Mouse (Mus musculus) NIH3T3 (cell line): ENCODE results near the gene Dbndd2.

ENCODE experiments used
- DNase-seq: peaks from one replicate; pipeline ENCODE4 v3.0.0-alpha.2; 2012; ENCODE audit warnings: low read depth

Gene Dbndd2

DNA sequence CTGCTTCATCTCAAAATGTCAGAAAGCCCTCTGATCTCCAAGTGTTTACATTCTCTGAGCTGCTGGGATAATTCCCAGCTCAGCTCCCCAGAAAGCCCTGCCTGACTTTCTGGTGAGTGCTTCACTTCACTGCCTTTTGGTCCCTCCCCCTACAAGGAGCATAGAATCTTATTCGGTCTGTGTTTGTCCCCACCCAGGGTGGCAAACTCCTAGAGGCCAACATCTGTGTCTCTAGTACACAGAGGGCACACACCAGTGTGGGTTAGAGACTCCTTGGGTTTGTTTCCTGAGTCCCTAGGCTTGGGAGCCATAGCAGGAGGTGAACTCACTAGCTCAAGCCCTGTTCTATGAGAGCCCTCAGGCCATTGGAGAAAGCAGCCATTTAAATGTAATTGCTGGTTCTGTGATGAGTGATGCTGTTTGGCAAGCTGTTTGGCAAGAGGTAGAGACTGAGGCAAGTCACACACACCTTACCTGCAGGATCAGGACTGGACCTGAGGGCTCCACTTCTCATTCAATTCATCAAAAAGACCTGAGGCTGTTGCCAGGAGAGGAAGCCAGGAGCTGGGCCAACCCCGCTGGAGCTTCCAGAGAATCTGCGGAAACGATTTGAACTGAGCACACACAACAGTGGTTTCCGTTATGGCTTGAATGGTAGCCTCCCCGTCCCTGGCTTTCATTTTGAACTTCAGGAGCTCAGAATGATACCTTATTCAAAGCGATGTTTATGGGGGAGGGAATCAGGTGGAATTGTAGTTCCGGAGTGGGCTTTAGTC, 54.9 kb downstream of the Dbndd2 start:
- DNase-seq: no peak

DNA sequence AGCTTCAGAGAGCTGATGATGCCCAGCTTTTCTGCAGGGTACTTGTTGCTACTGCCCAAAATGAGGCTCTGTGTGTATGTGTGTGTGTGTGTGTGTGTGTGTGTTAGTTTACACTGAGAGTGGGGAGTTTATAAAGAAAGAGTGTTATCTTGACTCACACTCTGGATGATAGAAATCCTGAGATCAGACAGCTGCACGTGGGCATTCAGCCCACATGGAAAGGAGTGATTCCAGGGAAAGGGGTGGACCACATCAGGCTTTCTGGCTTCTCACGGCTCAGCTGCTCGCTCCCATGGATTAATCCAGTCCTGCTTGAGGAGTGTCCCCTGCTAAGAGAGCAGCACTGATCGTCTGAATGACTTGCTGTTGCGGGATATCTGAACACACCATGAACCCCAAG, 56.2 kb downstream of the Dbndd2 start:
- DNase-seq: no peak

DNA sequence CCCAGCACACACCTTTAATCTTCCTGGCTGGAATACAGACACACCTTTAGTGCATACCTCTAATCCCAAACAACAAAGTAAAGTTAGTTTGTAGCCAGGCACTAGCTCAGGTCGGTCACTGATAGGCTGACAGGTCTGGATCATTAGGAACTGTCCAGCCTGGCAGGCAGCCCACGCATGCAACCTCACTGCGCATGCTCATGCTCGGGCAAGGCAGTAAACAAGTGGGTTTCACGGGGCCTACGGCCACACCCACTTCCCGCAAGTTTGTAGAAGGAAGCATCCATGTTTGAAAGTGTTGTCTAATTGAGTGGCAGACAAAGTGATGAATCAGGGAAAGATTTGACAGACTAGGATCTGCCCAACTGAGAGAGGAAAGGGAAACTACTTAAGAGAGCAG, 56.7 kb downstream of the Dbndd2 start:
- DNase-seq: no peak
